Mouse (Mus musculus) left cerebral cortex, adult 18-20 months (tissue): ENCODE data around the gene Ltc4s. TPM values are rescaled to one million over a fixed set of nuclear protein-coding genes. Genes with fewer than 3 reads are reported as not detected.

Experiments
- DNase-seq, 2 experiments: peaks; one replicate each; pipeline ENCODE4 v3.0.0; 2021 to 2022; ENCODE audit warnings: low spot score in 2 of 2, mixed read lengths in 1 of 2
- total RNA-seq, 2 experiments: library from RNA; stranded (reverse); gene quantifications; 2 replicates each; pipeline ENCODE4 v1.2.3; 2021

Ltc4s gene
- total RNA-seq, 2 experiments from 2014 or later: 6.1 to 7.0 TPM

- peak; percentile 77 to 89 for DNase-seq
These were observed 13.5 kb downstream of the Ltc4s start for GRCm38 (mm10) chr11:50224671-50225530.

DNA sequence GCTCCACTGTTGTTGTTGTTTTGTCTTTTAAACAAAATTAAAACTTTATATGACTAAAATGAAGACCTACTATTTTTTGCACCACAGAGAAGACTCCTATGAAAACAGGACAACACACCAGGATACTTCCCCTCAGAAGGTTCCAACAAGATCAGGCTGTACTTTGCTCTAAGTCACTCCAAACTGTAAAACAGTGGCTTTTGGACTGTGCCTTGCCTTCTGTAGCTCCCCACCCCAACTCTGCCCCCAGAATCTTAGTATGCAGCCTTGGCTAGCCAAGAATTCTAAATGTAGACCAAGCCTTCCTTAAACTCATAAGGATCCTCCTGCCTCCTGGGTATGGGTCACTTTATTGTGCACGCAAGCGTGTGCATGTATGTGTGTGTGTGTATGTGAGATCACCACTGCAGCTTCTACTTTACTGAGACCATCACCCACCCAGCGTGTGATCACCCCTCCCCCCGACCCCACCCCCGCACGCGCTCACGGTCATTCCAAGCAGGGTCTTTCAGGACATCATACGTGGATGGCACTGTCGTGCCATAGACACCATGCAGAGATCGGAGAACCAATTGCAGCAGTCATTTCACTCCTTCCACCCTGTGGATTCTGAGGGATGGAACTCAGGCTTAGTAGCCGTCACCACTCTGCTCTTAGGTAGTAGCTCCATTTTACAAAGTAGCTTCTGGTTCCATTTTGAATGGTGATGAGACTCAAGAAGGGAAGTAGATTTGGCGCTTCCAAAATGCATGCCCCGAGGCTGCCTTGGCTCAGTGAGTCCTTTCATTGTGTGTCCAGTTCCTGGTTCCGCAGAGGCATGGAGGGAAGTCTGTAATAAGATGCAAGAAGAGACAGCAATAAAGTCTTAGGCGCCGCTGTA, 14.4 kb downstream of the Ltc4s start:
- no peak for DNase-seq

DNA sequence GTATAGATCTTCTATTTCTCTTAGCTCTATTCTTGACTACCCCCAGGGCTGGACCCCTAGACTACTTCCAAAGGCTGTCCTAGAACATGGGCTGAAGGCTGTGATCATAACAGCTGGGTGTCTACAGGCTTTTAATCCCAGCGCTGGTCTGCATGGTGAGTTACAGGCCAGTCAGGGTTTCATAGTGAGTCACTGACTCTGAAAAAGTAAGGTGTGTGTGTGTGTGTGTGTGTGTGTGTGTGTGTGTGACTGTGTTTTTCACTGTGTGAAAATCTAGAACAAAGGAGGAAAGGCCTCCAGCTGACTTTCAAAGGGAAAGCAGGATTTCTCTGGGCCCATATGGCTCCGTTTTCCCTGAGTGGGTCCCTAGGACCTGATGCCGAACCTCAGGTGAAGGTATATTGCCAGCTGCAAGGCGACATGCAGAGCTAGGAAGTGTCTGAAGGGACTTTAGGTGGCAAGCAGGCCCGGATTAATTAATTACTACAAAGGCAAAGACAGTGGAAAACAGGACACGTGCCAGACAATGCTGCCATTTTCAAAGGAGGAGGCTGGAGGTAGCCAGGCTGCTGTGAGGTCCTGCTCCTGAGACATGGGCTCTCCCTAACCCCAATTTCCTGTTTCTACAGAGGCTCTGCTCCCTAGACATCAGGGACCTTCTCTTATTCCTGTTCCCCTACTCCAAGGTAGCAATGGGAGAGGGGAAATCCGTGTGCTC, 15.7 kb downstream of the Ltc4s start:
- DNase-seq: no peak

DNA sequence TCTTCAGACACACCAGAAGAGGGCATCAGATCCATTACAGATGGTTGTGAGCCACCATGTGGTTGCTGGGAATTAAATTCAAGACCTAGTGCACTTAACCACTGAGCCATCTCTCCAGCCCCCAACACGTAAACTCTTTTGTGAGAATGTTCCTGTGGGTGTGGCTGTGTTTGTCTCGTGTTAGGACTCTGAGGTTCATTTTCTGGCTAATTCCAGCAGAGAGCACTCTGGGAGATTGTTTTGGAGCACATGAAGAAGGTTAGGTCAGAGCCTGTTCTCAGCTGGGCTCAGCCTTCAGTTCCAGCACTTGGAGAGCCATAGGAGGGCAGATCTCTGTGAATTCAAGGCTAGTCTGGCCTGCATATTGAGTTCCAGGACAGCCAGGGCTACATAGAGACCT, 18.6 kb downstream of the Ltc4s start:
- DNase-seq: no peak

DNA sequence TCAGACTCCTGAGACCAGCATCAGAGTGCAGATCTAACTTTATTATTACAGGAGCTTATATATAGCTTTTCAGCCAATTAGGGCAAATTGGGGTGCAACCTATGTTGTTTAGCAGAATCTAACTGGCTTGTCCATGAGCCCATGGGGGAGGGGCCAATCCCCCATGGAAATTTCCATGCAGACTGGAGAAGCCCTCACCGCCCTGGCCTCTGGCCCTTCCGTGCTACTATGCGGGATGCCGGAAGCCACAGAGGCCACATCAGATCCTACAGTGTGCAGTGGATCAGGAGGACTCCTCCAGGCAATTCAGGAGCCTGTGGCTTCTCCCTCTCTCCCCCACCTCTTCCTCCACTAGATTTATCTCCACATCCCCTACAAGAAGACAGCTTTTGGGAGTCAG, 20.6 kb downstream of the Ltc4s start:
- no peak for DNase-seq

DNA sequence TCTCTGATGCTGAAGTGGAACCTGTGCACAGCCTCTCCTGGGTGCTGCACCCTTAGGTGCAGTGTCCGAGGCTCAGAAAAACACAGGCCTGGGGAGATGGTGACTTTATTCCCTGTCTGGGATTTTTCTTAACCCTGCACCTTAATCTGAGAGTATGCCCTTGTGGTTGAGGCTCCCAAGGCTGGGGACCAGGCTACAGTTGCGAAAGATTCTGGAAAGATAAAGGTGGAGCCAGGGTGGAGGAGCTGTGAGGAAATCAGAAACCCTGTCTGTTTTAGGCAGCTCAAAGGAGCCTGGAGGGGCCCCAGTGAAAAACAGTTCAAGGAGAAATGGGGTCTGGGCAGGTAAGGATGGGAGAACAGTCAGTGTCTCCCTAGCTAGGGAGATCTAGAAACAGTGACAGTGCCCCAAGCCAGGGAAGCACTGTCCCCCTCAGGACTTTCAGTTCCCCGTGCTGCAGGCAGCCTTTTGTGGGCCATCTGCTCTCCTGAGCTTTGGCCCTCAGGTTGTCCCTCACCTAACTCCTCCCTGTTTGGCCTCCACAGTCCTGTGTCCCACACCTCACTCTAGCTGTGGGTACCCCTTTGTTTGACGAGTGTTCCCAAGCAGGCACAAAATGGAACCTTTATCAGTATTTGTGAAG, 21.6 kb downstream of the Ltc4s start:
- no peak for DNase-seq

- DNase-seq: no peak
These were observed 22.8 kb downstream of the Ltc4s start for GRCm38 (mm10) chr11:50215633-50216032.

GRCm38 (mm10) chr11:50214631-50215030, 23.8 kb downstream of the Ltc4s start:
- no peak for DNase-seq

- peak; percentile 40 to 53 for DNase-seq
These were observed 25.3 kb downstream of the Ltc4s start for GRCm38 (mm10) chr11:50212848-50213758.

DNA sequence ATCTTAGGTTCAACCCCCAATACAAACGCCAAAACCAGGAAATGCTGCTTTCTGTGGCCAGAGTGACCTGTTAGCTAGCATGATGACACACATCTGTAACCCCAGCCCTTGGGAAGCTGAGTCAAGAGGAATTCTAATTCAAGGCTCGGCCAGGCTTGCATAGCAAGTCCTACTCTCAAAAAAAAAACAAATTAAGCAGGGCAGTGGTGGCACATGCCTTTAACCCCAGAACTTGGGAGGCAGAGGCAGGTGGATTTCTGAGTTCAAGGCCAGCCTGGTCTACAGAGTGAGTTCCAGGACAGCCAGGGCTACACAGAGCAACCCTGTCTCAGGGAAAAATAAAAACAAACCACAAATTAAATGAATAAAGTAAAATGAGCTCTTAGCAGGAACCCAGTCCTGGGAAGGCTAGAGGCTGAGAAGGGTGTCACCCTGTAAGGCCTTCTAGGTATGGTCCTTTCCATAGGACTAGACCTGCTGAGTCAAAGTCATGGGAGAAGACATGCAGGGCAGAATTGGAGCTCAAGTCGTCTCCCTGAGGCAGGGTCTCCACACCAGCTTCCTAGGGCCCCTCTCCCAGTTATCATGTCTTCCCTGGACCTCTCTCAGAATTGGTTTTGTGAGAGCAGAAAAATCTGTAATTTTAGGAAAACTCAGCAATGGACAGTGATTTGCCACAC, 26.2 kb downstream of the Ltc4s start:
- no peak for DNase-seq

GRCm38 (mm10) chr11:50211322-50212059, 26.9 kb downstream of the Ltc4s start:
- DNase-seq: no peak

- DNase-seq: peak; percentile 75 to 80
These were observed 27.8 kb downstream of the Ltc4s start, which contains the start of the genes Sqstm1 and Mgat4b for GRCm38 (mm10) chr11:50210505-50211151. Sqstm1 (minus strand) TSS chr11:50210827. Mgat4b (plus strand) TSS chr11:50210890.

DNA sequence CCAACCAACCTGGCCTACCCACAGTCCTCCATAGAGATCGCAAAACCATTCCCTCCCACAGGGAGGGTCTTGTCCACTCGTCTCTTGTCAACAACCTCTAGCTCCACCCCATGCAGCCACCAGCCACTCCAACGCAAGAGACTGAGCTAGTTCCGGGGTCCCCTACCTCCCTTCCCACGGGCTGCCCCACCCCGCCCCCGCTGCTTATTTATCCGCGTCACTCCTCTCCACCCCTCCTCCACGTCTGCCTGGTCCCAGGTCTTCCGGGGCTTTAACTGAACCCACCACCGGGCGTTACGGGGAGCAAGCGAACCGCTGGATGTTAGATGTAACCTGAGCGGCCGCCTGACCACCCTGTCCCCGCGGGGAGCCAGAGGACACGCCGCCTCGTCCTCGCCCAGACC, 28.3 kb downstream of the Ltc4s start:
- DNase-seq: peak; percentile 73 to 84

DNA sequence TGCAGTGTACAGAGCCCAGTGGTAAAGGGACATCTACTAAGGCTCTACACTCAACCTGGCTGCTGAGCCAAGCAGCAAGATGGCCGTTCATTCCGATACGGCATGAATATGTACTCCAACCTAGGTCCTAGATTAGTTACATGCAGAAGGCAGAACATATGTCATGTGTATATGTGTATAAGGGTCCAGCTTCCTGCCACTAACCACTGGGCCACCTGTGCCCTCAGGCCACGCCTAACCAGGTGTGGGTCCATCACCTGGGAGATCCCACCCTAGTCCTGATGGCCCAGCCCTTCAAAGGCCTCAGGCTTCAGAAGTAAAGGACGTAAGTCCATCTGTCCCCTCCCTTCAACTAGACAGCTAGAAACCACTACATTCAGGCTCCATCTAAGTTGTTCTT, 30.4 kb downstream of the Ltc4s start:
- DNase-seq: no peak

- DNase-seq: no peak
These were observed 31.1 kb downstream of the Ltc4s start for GRCm38 (mm10) chr11:50207344-50207743.

GRCm38 (mm10) chr11:50206037-50206436, 32.4 kb downstream of the Ltc4s start:
- no peak for DNase-seq

DNA sequence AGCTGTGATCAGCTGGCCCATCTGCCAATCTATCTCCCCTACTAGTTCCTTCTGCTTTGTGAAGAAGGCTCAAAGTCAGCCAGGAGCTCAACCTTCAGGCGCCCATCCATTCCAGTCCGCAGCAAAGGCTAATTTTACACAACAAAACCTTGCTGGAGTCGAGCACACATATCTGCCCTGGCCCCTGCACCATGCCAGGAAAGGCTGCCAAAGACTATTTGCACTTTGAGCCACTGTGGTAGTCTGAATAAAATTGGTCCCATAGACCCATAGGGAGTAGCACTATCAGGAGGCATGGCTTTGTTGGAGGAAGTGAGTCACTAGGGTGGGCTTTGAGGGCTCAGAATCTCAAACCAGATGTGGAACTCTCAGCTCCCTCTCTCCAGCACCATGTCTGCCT, 33.0 kb downstream of the Ltc4s start:
- no peak for DNase-seq

DNA sequence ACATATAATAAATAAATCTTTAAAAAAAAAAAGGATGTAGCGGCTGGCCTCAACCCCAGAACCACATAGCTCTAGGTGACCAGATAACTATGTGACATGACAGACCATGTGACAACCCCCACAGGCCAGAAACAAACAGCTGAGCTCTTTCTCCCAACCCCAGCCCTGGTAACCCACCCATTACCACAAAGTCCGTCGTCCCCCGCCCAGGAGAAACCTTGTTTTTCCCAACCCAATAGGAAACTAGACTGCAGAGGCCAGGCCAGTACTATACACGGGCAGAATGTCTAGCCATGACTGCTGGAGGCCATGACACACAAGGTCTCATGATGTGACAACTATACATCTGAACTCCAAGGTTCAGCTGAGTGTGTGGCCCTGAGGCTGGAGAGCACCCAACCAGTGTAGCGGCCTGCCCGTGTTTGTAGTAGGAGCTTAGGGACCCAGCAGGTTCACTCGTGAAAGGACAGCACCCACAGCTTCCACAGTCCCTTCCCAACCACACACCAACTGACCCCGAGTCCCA, 35.1 kb downstream of the Ltc4s start:
- DNase-seq: no peak
